Mouse (Mus musculus): ENCODE data around the gene Ldlrad1.

The Ldlrad1 gene

DNA sequence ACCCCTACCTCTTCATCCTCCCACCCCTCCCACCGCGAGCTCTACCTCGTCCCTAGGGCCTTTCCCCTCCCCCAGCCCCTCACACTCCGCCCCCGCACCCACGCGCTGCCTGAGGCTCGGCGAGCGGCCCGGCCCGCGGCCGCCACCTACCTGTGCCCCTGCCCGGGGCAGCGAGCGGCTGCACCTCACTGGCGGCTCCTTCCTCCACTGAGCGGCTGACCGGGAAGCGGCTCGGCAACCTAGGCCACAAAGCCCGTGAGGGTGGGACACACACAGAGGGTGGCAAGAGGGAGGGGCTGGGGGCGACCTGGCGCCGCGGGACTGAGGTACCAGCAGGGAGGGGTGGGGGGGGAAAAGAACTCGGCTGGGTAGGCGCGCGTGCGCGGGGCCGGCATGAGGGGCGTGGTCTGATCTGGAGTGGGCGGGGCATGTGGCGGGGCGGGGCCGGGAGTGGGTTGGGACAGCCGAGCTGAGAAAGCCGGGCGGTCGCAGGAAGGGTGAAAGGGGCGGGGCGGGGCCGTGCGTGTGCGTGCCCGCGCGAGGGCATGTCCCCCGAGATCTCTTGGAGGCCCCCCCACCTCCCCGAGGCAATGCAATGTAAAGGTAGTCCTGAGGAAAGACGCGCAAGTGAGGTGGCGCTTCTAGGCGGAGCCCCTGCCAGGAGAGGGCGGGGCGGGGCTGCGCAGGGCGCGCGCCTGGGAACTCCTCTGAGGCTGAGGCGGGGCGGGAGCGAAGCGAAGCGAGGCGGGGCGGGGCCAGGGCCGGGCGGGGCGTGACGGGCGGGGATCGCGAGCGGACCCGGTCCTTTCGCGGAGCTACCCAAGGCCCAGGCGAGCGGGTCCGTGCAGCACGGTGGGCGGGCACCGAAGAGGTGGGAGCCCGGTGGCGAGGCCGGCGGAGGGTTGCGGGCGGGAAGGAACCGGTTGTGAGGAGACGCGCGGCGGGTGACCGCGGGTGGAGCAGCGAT is 44.4 kb downstream of the Ldlrad1 start, which contains the start of the genes Lrrc42 and Hspb11:
Gene Lrrc42 (minus strand): TSS at position 408 of the 967 bp plus-strand sequence.
Gene Hspb11 (plus strand): TSS at position 469 of the 967 bp plus-strand sequence.
- in situ Hi-C loops (cut with MseI, MboI) = no loop called here

DNA sequence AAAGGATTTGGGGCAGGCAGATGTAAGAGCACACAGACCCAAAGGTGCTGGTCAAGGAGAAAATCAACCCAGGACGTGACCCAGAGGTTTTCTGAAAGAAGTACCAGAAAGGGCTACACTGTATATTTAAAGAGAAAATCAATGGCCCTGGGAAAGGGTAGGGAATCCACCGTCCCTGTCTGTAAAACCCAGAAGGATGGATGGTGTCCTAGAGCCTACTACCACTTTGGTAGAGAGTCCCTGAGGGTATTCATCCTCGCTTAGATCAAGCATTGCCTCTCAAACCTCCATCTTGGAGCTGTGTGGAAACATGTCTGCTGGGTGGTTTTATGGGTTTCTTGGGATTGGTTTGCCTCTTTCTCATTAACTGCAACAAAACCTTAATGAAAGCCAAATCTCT is 45.4 kb downstream of the Ldlrad1 start:
- in situ Hi-C loops (cut with MseI, MboI) = no loop called here

DNA sequence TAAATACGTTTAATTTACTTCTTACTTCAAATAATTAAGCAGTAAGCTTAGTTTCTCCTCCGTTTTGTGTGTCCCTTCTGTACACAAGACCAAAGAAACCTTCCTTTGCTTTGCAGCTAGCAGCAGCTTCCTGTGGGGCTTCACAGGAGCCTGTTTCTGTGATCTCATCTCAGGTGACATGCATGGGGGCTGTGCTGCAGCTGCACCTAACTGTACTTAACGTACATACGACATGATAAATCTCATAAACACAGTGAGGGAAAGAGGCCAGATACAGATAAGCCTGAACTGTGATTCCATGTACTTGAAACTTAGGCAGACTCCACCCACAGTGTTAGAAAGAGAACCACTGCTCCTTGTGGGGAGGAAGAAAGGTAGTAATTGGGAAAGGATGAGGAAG is 51.0 kb downstream of the Ldlrad1 start:
- in situ Hi-C loops (cut with MseI, MboI) = no loop called here

Data from mouse trophoblast stem cell (cell line).